Mouse (Mus musculus): ENCODE data around the gene Gpatch2l.

GRCm38 (mm10) chr12:86238736-86239135, 2.9 kb upstream of the Gpatch2l start:
- TF ChIP-seq CTCF (IDR thresholded peaks at IDR 0.05; ENCODE audit: insufficient read depth, low read length) (no peak), POLR2A (IDR thresholded peaks at IDR 0.05; ENCODE audit: borderline replicate concordance, extremely low read depth, low read depth, low read length) (no peak)

Data from lung, adult 2 months (tissue).